Mouse (Mus musculus): ENCODE data around the gene Nudt5.

Nudt5 gene

GRCm38 (mm10) chr2:5844873-5845631 is at the start of gene Nudt5, which contains the start of gene Cdc123:
Gene Nudt5, plus strand, starts transcription at chr2:5845019.
Gene Cdc123, minus strand, starts transcription at chr2:5845164.
- DNase-seq (ENCODE audit: low spot score) = peak; percentile 96

- DNase-seq (ENCODE audit: low spot score) = no peak
These were observed 46.8 kb upstream of the Nudt5 start for GRCm38 (mm10) chr2:5797816-5798672.

GRCm38 (mm10) chr2:5801182-5801640 is 43.6 kb upstream of the Nudt5 start:
- DNase-seq (ENCODE audit: low spot score) = no peak

- no peak for DNase-seq (ENCODE audit: low spot score)
These were observed 42.8 kb upstream of the Nudt5 start for GRCm38 (mm10) chr2:5801927-5802590.

GRCm38 (mm10) chr2:5804440-5805045 is 40.3 kb upstream of the Nudt5 start:
- DNase-seq (ENCODE audit: low spot score) = no peak

GRCm38 (mm10) chr2:5805228-5805627 is 39.6 kb upstream of the Nudt5 start:
- no peak for DNase-seq (ENCODE audit: low spot score)

- peak; percentile 33 for DNase-seq (ENCODE audit: low spot score)
These were observed 38.6 kb upstream of the Nudt5 start for GRCm38 (mm10) chr2:5806201-5806600.

GRCm38 (mm10) chr2:5810036-5810718 is 34.6 kb upstream of the Nudt5 start:
- DNase-seq (ENCODE audit: low spot score) = no peak

- no peak for DNase-seq (ENCODE audit: low spot score)
These were observed 33.5 kb upstream of the Nudt5 start for GRCm38 (mm10) chr2:5811235-5811782.

GRCm38 (mm10) chr2:5821264-5821663 is 23.6 kb upstream of the Nudt5 start:
- DNase-seq (ENCODE audit: low spot score) = no peak

GRCm38 (mm10) chr2:5822449-5822848 is 22.4 kb upstream of the Nudt5 start:
- DNase-seq (ENCODE audit: low spot score) = no peak

GRCm38 (mm10) chr2:5824213-5824612 is 20.6 kb upstream of the Nudt5 start:
- DNase-seq (ENCODE audit: low spot score) = no peak

GRCm38 (mm10) chr2:5824685-5825084 is 20.1 kb upstream of the Nudt5 start:
- no peak for DNase-seq (ENCODE audit: low spot score)

GRCm38 (mm10) chr2:5825265-5825913 is 19.4 kb upstream of the Nudt5 start:
- no peak for DNase-seq (ENCODE audit: low spot score)

GRCm38 (mm10) chr2:5840815-5841214 is 4.0 kb upstream of the Nudt5 start:
- no peak for DNase-seq (ENCODE audit: low spot score)

GRCm38 (mm10) chr2:5844181-5844872 is 492 bp upstream of the Nudt5 start:
- peak; percentile 30 for DNase-seq (ENCODE audit: low spot score)

GRCm38 (mm10) chr2:5845826-5846225 is 1.0 kb downstream of the Nudt5 start:
- DNase-seq (ENCODE audit: low spot score) = no peak

- no peak for DNase-seq (ENCODE audit: low spot score)
These were observed 6.3 kb downstream of the Nudt5 start for GRCm38 (mm10) chr2:5851116-5851515.

GRCm38 (mm10) chr2:5851866-5852265 is 7.0 kb downstream of the Nudt5 start:
- no peak for DNase-seq (ENCODE audit: low spot score)

GRCm38 (mm10) chr2:5862834-5863233 is 18.0 kb downstream of the Nudt5 start, which contains the start of gene Gm13199:
Gene Gm13199, minus strand, starts transcription at chr2:5862934.
- no peak for DNase-seq (ENCODE audit: low spot score)
